Mouse (Mus musculus) limb, embryonic 15.5 days (tissue): ENCODE results near the gene Dnal1. TPM values are rescaled to one million over a fixed set of nuclear protein-coding genes. Genes with fewer than 3 reads are reported as not detected.

Experiments used
- ATAC-seq: fragments of 200-750 bp; cut with Nextera tagmentation; 2 replicates; pipeline ENCODE4 v1.8.0; 2017; ENCODE audit warnings: low read depth, moderate TSS enrichment; ENCODE audit not compliant: insufficient number of reproducible peaks, low FRiP score, low TSS enrichment
- H3K27ac ChIP-seq: fragments of 300-500 bp; sonication (generic); 2 replicates; pipeline ENCODE4 v1.5.1; 2015; ENCODE audit warnings: moderate library complexity, mild to moderate bottlenecking, inconsistent platforms
- H3K27me3 ChIP-seq: fragments of 300-500 bp; sonication (generic); 2 replicates; pipeline ENCODE4 v1.6.1; 2015; ENCODE audit warnings: inconsistent platforms
- H3K36me3 ChIP-seq: fragments of 300-500 bp; sonication (generic); 2 replicates; pipeline ENCODE4 v1.6.1; 2015; ENCODE audit warnings: inconsistent platforms
- H3K4me1 ChIP-seq: fragments of 300-500 bp; sonication (generic); 2 replicates; pipeline ENCODE4 v1.6.1; 2015; ENCODE audit warnings: inconsistent platforms
- H3K4me2 ChIP-seq: fragments of 300-500 bp; sonication (generic); 2 replicates; pipeline ENCODE4 v1.6.1; 2015; ENCODE audit warnings: mild to moderate bottlenecking, inconsistent platforms
- H3K4me3 ChIP-seq: fragments of 300-500 bp; sonication (generic); 2 replicates; pipeline ENCODE4 v1.5.1; 2015; ENCODE audit warnings: mild to moderate bottlenecking, inconsistent platforms
- H3K9ac ChIP-seq: fragments of 300-500 bp; sonication (generic); 2 replicates; pipeline ENCODE4 v1.6.1; 2015; ENCODE audit warnings: inconsistent platforms
- H3K9me3 ChIP-seq: fragments of 300-500 bp; sonication (generic); 2 replicates; pipeline ENCODE4 v1.6.1; 2016; ENCODE audit warnings: inconsistent platforms
- WGBS: fragments of 180-500 bp; shearing (Covaris S2); methylation state at CpG from one replicate; pipeline ENCODE4 v1.1.7; 2015; 5-methylcytosine and 5-hydroxymethylcytosine counted together
- polyA plus RNA-seq: library from polyadenylated mRNA; unstranded; fragments of >200 nt; fragmentation: Nextera tagmentation; extraction: Ambion mirVana; gene quantifications from 2 replicates; pipeline ENCODE4 v1.2.1, GENCODE M21; 2015

The Dnal1 gene
- polyA plus RNA-seq, 1 experiment from 2014 or later: 5.9 TPM

DNA sequence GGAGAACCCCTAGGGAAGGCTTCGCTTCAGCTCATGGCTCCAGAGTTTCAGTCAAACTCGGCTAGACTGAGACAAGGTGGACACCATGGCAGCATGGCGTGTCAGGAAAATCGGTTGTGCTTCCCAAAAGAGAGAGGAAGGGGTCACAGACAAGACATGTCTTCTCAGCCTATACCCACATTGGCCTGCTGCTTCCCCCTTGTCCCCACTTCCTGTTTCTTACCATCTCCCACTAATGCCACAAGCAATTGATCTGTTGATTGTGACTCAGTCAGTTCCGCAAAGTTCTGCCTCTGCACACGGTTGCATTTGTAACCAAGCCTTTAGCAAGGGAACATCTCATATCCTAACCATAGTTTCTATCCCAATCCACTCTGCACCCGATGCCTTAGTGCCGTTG lies 15.8 kb downstream of the Dnal1 start:
- ATAC-seq: no peak
- WGBS: 87% methylated on average over 8 of the region's 8 CpGs

DNA sequence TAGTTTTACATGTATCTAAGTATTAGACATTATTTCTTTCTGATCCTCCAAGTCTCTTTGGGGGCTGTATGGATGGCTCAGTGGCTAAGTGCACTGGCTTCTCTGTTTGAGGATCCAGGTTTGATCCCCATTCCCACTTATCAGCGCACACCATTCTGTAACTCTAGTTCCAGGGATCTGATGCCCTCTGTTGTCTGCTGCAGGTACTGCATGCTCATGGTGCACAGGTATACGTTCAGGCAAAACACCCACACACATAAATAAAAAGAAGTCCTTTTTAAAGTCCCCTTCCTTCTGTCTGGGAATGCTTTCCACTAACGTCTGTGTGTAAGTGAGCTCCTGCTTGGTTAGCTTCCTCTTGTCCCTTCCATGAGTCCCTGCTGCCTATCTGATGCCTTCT lies 18.1 kb downstream of the Dnal1 start:
- H3K27me3 ChIP-seq: no peaks in the 10 kb centered on the region
- H3K36me3 ChIP-seq: peaks cover 45% of the 10 kb centered on the region
- WGBS: 60% methylated on average over 3 of the region's 3 CpGs
- H3K9me3 ChIP-seq: no peaks in the 10 kb centered on the region
- H3K4me3 ChIP-seq: no peak overlapping the region
- H3K4me2 ChIP-seq: no peak overlapping the region
- no peak overlapping the region for H3K9ac ChIP-seq
- ATAC-seq: no peak
- no peak overlapping the region for H3K27ac ChIP-seq
- no peaks in the 10 kb centered on the region for H3K4me1 ChIP-seq

More for the DNA sequence above, 15.8 kb downstream of the Dnal1 start:
- no peaks in the 10 kb centered on the region for H3K4me1 ChIP-seq
- no peak overlapping the region for H3K4me2 ChIP-seq
- H3K9ac ChIP-seq: no peak overlapping the region
- H3K4me3 ChIP-seq: no peak overlapping the region
- H3K27me3 ChIP-seq: no peaks in the 10 kb centered on the region
- no peak overlapping the region for H3K27ac ChIP-seq
- peaks cover 28% of the 10 kb centered on the region for H3K36me3 ChIP-seq
- no peaks in the 10 kb centered on the region for H3K9me3 ChIP-seq

DNA sequence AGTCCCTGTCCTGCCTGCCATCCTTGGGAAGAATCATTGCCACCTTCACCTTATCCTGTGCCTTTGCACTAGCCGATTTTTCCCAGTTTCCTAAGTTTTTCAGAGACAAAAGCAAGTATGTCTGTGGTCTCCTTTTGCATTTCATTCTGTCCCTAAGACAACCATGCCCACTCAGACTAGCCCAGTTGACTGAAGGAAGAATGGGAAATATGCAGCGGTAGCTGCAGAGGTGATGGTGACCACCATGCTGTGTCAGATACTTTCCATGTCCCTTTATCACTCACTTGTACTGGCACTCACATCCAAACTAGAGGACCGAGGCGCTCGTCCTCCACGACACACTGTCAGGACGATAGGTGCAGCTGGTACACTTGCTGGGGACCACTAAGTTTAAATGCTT lies 23.0 kb downstream of the Dnal1 start:
- no peak for ATAC-seq
- H3K4me2 ChIP-seq: no peak overlapping the region
- WGBS: 99% methylated on average over 7 of the region's 7 CpGs
- H3K36me3 ChIP-seq: peaks cover 42% of the 10 kb centered on the region
- no peak overlapping the region for H3K9ac ChIP-seq
- no peaks in the 10 kb centered on the region for H3K4me1 ChIP-seq
- no peaks in the 10 kb centered on the region for H3K9me3 ChIP-seq
- no peak overlapping the region for H3K27ac ChIP-seq
- H3K4me3 ChIP-seq: no peak overlapping the region
- H3K27me3 ChIP-seq: no peaks in the 10 kb centered on the region

DNA sequence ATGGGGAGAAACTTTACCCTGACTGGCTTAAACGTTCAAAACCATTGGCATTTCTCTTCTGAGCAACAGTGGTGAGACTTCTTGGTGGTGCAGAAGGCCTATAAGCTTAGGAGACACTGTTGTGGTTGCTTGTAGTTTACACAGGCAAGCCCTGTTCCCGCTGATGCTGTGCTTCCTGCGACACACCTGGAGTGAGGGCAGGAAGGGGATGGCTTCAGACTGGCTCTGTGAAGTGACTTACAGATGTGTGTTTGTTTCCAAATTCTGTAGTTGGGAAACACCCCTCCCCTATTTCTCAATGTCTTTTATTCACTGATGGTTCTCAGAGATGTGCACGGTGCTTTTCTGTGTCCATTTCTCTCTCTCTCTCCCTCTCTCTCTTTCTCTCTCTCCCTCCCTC lies 26.0 kb downstream of the Dnal1 start:
- Histone ChIP-seq H3K4me3 (no peak overlapping the region), H3K27me3 (no peaks in the 10 kb centered on the region), H3K4me1 (no peaks in the 10 kb centered on the region), H3K9ac (no peak overlapping the region), H3K9me3 (no peaks in the 10 kb centered on the region), H3K36me3 (peaks cover 46% of the 10 kb centered on the region), H3K4me2 (no peak overlapping the region), H3K27ac (no peak overlapping the region)
- WGBS: 63% methylated on average over 4 of the region's 4 CpGs
- ATAC-seq: no peak

DNA sequence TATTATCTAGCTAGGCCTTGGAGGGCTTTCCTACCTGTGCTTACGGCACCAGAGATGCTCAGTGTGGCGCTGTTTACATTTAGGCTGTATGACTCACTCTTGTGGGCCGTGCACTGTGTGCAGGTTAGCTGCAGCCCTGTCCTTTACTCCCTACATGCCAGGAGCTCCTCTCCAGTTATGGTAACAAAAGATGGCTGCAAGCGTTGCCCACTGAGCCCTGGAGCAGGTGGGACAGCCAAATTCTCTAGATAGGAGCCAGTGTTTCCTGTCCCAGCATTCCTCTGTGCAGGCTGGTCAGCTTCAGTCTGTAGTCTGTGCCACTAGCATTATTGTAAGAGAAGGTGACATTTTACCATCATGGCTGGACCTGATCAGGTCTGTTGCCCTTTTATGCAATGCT lies 27.1 kb downstream of the Dnal1 start:
- Histone ChIP-seq H3K4me1 (no peaks in the 10 kb centered on the region), H3K4me2 (no peak overlapping the region), H3K27me3 (no peaks in the 10 kb centered on the region), H3K36me3 (peaks cover 37% of the 10 kb centered on the region), H3K27ac (no peak overlapping the region), H3K4me3 (no peak overlapping the region), H3K9me3 (no peaks in the 10 kb centered on the region), H3K9ac (no peak overlapping the region)
- 85% methylated on average over 4 of the region's 4 CpGs for WGBS
- ATAC-seq: no peak

DNA sequence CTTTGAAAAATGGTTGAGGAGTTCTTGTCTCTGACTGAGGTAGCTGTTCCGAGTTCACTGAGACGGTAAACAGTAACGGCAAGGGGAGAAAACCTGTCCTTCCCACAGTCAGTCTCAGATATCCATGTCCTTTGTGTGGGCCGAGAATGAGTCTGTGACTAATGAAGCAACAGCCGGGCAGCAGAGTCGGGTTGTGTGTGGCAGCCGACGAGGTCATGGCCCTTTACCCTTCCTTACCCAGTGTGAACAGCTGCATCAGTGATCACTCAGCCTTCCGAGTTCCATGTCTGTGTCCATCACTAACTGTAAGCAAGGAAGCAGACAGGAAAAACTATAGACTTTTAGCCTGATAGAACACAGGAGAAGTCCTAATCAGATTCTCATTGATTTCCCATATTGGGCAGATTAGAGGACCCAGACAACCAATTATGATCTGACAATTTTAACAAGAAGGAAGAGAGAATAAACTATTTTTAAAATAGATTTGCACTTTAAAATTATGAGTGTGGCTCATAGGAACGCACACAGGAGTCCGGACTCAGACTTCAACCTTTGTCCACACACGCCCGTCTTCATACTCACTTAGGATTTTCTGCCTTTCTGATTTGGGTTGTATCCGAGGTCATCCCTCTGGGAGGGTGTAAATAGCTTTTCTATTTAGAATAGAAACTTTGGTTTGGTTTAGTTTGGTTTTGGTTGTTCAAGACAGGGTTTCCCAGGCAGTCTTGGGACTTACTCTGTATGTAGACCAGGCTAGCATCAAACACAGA lies 28.3 kb downstream of the Dnal1 start:
- Histone ChIP-seq H3K27ac (no peak overlapping the region), H3K4me2 (no peak overlapping the region), H3K27me3 (no peaks in the 10 kb centered on the region), H3K9ac (no peak overlapping the region), H3K9me3 (no peaks in the 10 kb centered on the region), H3K4me1 (no peaks in the 10 kb centered on the region), H3K36me3 (peaks cover 30% of the 10 kb centered on the region), H3K4me3 (no peak overlapping the region)
- ATAC-seq: 0 out of 2 replicates have a peak, but pooled peaks have one; percentile 58
- 65% methylated on average over 14 of the region's 14 CpGs for WGBS

DNA sequence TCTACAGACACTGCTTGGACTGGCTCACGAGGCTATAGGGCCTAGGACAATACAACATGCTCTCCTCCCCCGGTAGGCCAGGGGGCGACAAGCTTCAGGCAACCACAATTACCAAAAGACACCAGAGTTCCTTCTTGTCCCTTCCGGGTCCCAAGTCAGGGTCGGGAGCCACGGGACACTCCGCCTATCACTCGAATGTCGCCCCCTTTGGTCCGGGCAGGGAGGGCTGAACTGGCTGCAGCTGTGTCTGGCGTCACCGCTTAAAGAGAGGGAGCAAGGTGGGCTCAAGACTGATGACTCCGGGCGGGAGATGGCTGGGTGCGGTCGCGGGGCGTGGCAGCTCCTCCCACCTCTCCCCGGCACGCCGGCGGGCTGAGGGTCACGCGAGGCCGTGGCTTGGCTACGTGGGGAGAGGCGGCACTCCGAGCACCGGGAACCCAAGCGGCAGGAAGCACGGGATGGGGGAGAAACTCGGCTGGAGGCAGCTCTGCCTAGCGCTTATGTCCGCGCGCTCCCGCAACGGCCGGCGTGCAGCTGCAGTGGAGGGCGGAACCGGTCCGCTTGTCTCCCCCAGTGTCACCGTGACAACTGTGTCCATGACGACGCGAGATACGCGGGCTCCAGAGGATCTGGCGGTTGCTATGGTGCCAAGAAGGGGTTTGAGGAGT lies 33.9 kb downstream of the Dnal1 start, which contains the start of gene Pnma1:
TSS of gene Pnma1 (minus strand) at position 536 of the 668 bp plus-strand sequence.
- 1% methylated on average over 50 of the region's 50 CpGs for WGBS
- Histone ChIP-seq H3K4me2 (peak within 1 kb of the TSS; percentile 83), H3K27me3 (no peaks in the 10 kb centered on the region), H3K36me3 (peaks cover 21% of the 10 kb centered on the region), H3K9me3 (no peaks in the 10 kb centered on the region), H3K4me1 (peaks cover 21% of the 10 kb centered on the region), H3K27ac (no peak within 1 kb of the TSS; the same call in 1 of the 2 replicates), H3K9ac (peak within 1 kb of the TSS; percentile 37), H3K4me3 (peak within 1 kb of the TSS; percentile 52)
- ATAC-seq: 0 out of 2 replicates have a peak, but pooled peaks have one; percentile 32

DNA sequence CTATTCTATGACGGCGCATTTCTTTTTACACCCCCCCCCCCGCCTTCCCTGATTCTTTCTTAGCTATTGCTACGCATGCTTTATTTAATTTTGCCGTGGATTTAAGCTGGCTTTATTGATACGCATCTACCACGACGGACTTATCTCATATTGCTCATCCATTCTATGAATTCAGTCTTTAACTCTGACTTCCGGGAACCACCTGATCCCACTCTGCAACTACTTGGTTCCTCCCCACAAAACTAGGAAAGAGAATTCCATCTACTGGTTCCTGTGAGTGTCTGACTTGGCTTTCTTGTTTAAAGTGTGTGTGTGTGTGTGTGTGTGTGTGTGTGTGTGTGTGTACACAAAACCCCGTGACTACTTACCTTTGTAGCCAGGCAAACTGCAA lies 34.5 kb downstream of the Dnal1 start:
- peak overlapping the region; percentile 52 for H3K4me3 ChIP-seq
- H3K36me3 ChIP-seq: peaks cover 27% of the 10 kb centered on the region
- no peak for ATAC-seq
- 17% methylated on average over 10 of the region's 10 CpGs for WGBS
- H3K9me3 ChIP-seq: no peaks in the 10 kb centered on the region
- peaks cover 21% of the 10 kb centered on the region for H3K4me1 ChIP-seq
- H3K27me3 ChIP-seq: no peaks in the 10 kb centered on the region
- peak overlapping the region; percentile 37 for H3K9ac ChIP-seq
- H3K4me2 ChIP-seq: peak overlapping the region; percentile 83
- H3K27ac ChIP-seq: no peak overlapping the region; the same call in 1 of the 2 replicates

DNA sequence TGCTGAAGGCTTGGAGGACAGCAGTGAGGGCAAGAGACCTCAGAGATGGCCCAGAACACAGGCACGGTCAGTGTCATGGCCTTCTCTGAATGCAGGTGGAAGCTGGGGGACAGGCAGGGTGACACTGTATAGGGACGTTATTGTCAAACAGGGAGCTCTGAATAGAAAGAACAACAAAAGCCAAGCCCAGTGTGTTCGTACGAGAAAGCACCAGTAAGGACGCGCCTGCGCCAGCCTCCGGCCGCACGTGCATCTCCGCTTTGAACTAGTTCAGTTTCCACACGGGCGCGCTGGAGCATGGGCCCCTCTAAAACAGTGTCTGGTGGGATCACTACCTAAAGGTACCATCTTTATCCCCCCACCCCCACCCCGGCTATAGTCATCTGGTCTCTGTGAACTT lies 35.8 kb downstream of the Dnal1 start:
- Histone ChIP-seq H3K9ac (no peak overlapping the region), H3K27ac (no peak overlapping the region), H3K27me3 (no peaks in the 10 kb centered on the region), H3K4me1 (peaks cover 21% of the 10 kb centered on the region), H3K9me3 (no peaks in the 10 kb centered on the region), H3K4me3 (no peak overlapping the region), H3K4me2 (no peak overlapping the region), H3K36me3 (peaks cover 36% of the 10 kb centered on the region)
- ATAC-seq: no peak
- WGBS: 90% methylated on average over 15 of the region's 15 CpGs

DNA sequence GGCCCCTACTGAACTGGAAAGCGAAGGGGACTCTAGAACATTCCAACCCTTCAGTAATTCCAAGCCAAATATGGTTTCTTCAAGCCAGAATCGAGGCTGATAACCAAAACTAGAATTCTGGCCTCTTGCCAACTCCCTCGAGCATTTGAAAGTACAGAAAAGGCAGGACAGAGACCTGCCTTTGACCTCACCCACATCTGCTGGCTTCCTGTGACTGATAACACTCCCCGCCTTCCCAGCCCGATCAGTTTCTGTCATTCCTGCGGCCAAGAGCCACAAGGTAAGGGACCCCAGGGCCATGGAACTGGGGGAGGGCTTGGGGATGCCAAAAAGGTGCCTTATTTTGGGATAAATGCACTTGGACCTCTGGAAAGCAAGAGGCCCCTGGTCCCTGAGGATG lies 36.8 kb downstream of the Dnal1 start:
- no peak overlapping the region for H3K27ac ChIP-seq
- 58% methylated on average over 6 of the region's 6 CpGs for WGBS
- peaks cover 21% of the 10 kb centered on the region for H3K4me1 ChIP-seq
- no peaks in the 10 kb centered on the region for H3K27me3 ChIP-seq
- ATAC-seq: no peak
- H3K4me3 ChIP-seq: no peak overlapping the region
- no peaks in the 10 kb centered on the region for H3K9me3 ChIP-seq
- no peak overlapping the region for H3K4me2 ChIP-seq
- peaks cover 45% of the 10 kb centered on the region for H3K36me3 ChIP-seq
- H3K9ac ChIP-seq: no peak overlapping the region

DNA sequence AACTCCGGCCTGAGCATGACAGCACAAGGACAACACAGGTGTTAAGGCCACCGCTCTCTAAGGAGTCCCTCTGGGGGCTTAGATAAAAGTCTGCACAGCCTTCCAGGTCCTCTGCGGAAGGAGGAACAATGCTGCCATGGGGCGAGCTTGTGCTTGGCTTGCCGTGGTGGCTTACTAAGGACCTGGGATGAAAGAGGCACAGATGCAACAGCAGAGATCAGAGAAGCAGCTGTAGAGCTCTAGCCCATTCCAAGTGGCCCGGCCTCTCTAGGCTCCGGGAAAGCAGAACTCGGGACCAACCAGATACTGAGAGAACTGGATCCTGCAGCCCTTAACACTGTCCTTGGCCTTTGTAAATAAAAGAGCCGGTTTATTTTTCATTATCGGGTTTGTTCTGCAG lies 37.7 kb downstream of the Dnal1 start:
- H3K4me1 ChIP-seq: peaks cover 21% of the 10 kb centered on the region
- no peak overlapping the region for H3K4me2 ChIP-seq
- no peak for ATAC-seq
- WGBS: 82% methylated on average over 10 of the region's 10 CpGs
- H3K27me3 ChIP-seq: no peaks in the 10 kb centered on the region
- H3K36me3 ChIP-seq: peaks cover 54% of the 10 kb centered on the region
- H3K9ac ChIP-seq: no peak overlapping the region
- H3K27ac ChIP-seq: no peak overlapping the region; the same call in 1 of the 2 replicates
- no peaks in the 10 kb centered on the region for H3K9me3 ChIP-seq
- H3K4me3 ChIP-seq: no peak overlapping the region
